Mouse (Mus musculus) megakaryocyte, embryonic 14.5 days (primary cell): ENCODE data around the gene Vtcn1.

ENCODE experiments used
- FLI1 ChIP-seq: IDR thresholded peaks from 2 replicates; pipeline ENCODE4 v1.6.1; 2012; ENCODE audit warnings: low read length, inconsistent platforms, mixed read lengths
- GATA1 ChIP-seq: IDR thresholded peaks from 3 replicates; pipeline ENCODE4 v1.6.1; 2012; ENCODE audit warnings: mixed read lengths, low read length, inconsistent platforms, borderline replicate concordance

GRCm38 (mm10) chr3:100818709-100819108 lies 6.5 kb upstream of the Vtcn1 start:
- TF ChIP-seq GATA1 (no peak), FLI1 (no peak)
